Mouse (Mus musculus): ENCODE measurements around the gene Scn8a.

GRCm38 (mm10) chr15:100903811-100904210 is 34.2 kb downstream of the Scn8a start:
- TF ChIP-seq CTCF (IDR thresholded peaks at IDR 0.05; ENCODE audit: control insufficient read depth, insufficient read depth, insufficient read length) (no peak), USF1 (IDR thresholded peaks at IDR 0.05; ENCODE audit: low read depth) (no peak), MAX (IDR thresholded peaks at IDR 0.05) (no peak)
